Mouse (Mus musculus) ES-Bruce4 (cell line): ENCODE results near the gene Brms1. TPM values are rescaled to one million over a fixed set of nuclear protein-coding genes. Genes with fewer than 3 reads are reported as not detected.
"Not testable (repeated sequence)": the region's sequence is repeated elsewhere in the genome, so short reads cannot be mapped to it uniquely, and the experiment has no call there.

Experiments
- H3K27ac ChIP-seq: 2 replicates; pipeline ENCODE4 v1.5.1; 2012; ENCODE audit warnings: low read length, inconsistent platforms; ENCODE audit not compliant: insufficient read depth
- H3K27me3 ChIP-seq: 2 replicates; pipeline ENCODE4 v1.6.1; 2012; ENCODE audit warnings: mild to moderate bottlenecking, low read length, inconsistent platforms; ENCODE audit not compliant: control insufficient read depth, poor library complexity, insufficient read depth, severe bottlenecking
- H3K36me3 ChIP-seq: 2 replicates; pipeline ENCODE4 v1.6.1; 2012; ENCODE audit warnings: inconsistent platforms, mild to moderate bottlenecking, low read length, moderate library complexity; ENCODE audit not compliant: control insufficient read depth, poor library complexity, insufficient read depth, severe bottlenecking
- H3K4me1 ChIP-seq: one replicate; pipeline ENCODE4 v1.8.1; 2011; ENCODE audit warnings: low read length; ENCODE audit not compliant: control insufficient read depth, insufficient read depth
- H3K4me3 ChIP-seq: 2 replicates; pipeline ENCODE4 v1.5.1; 2011; ENCODE audit warnings: low read depth, mild to moderate bottlenecking, low read length
- H3K9ac ChIP-seq: 2 replicates; pipeline ENCODE4 v1.6.1; 2012; ENCODE audit warnings: low read depth, mild to moderate bottlenecking, inconsistent platforms; ENCODE audit not compliant: poor library complexity, severe bottlenecking
- H3K9me3 ChIP-seq: replicated peaks from 2 replicates; pipeline ENCODE4 v1.6.1; 2012; ENCODE audit warnings: mild to moderate bottlenecking, low read length, inconsistent platforms; ENCODE audit not compliant: control insufficient read depth, poor library complexity, insufficient read depth, severe bottlenecking
- CTCF ChIP-seq: IDR thresholded peaks from one replicate; pipeline ENCODE4 v1.8.1; 2011; ENCODE audit warnings: low read depth, low read length
- EP300 ChIP-seq: IDR thresholded peaks from 2 replicates; pipeline ENCODE4 v1.6.1; 2011; ENCODE audit warnings: low read depth, low read length; ENCODE audit not compliant: insufficient read depth
- POLR2A ChIP-seq: IDR thresholded peaks from one replicate; pipeline ENCODE4 v1.8.1; 2011; ENCODE audit warnings: low read length; ENCODE audit not compliant: insufficient read depth
- polyA plus RNA-seq: library from polyadenylated mRNA; stranded (reverse); fragments of >200 nt; gene quantifications from 2 replicates; pipeline ENCODE4 v1.2.4, GENCODE M21; 2011; ENCODE audit warnings: low read depth; ENCODE audit not compliant: missing spikeins, insufficient read depth, insufficient read length

Brms1 gene
- polyA plus RNA-seq: 22.3 and 24.0 TPM in 2 replicates

GRCm38 (mm10) chr19:5040862-5041523 lies at the start of gene Brms1:
Brms1 (plus strand) TSS chr19:5041354.
- TF ChIP-seq EP300 (peak; percentile 61; the same call in 1 of the 2 replicates), CTCF (no peak), POLR2A (no peak)
- Histone ChIP-seq H3K4me3 (peak within 1 kb of the TSS; percentile 71), H3K36me3 (no peaks in the 10 kb centered on the region), H3K9ac (peak within 1 kb of the TSS; percentile 58), H3K9me3 (no peaks in the 10 kb centered on the region), H3K27me3 (no peaks in the 10 kb centered on the region), H3K27ac (no peak within 1 kb of the TSS), H3K4me1 (peaks cover 2% of the 10 kb centered on the region)

GRCm38 (mm10) chr19:4992371-4992770 lies 48.8 kb upstream of the Brms1 start:
- Histone ChIP-seq H3K36me3 (no peaks in the 10 kb centered on the region), H3K27me3 (peaks cover 13% of the 10 kb centered on the region), H3K9ac (no peak overlapping the region), H3K9me3 (no peaks in the 10 kb centered on the region), H3K4me3 (no peak overlapping the region), H3K27ac (no peak overlapping the region), H3K4me1 (no peaks in the 10 kb centered on the region)
- TF ChIP-seq EP300 (no peak), CTCF (no peak), POLR2A (no peak)

- no peak overlapping the region for H3K4me3 ChIP-seq
- no peak for TF ChIP-seq POLR2A
- H3K36me3 ChIP-seq: no peaks in the 10 kb centered on the region
- no peak overlapping the region for H3K9ac ChIP-seq
- no peaks in the 10 kb centered on the region for H3K4me1 ChIP-seq
- peaks cover 13% of the 10 kb centered on the region for H3K27me3 ChIP-seq
- no peak overlapping the region for H3K27ac ChIP-seq
- no peaks in the 10 kb centered on the region for H3K9me3 ChIP-seq
Observed at GRCm38 (mm10) chr19:4992904-4993303, 48.2 kb upstream of the Brms1 start.

- peaks cover 13% of the 10 kb centered on the region for H3K27me3 ChIP-seq
Observed at GRCm38 (mm10) chr19:4994043-4994442, 47.1 kb upstream of the Brms1 start.

GRCm38 (mm10) chr19:4999445-5000140 lies 41.6 kb upstream of the Brms1 start:
- Histone ChIP-seq H3K27me3 (no peaks in the 10 kb centered on the region), H3K4me3 (no peak overlapping the region), H3K4me1 (no peaks in the 10 kb centered on the region), H3K9me3 (no peaks in the 10 kb centered on the region), H3K27ac (no peak overlapping the region), H3K36me3 (no peaks in the 10 kb centered on the region), H3K9ac (no peak overlapping the region)
- TF ChIP-seq EP300: no peak
- no peak for TF ChIP-seq CTCF
- TF ChIP-seq POLR2A: no peak

More at GRCm38 (mm10) chr19:4994043-4994442, 47.1 kb upstream of the Brms1 start:
- Histone ChIP-seq H3K27ac (no peak overlapping the region), H3K4me3 (no peak overlapping the region), H3K36me3 (no peaks in the 10 kb centered on the region), H3K9ac (no peak overlapping the region), H3K9me3 (no peaks in the 10 kb centered on the region), H3K4me1 (no peaks in the 10 kb centered on the region)
- no peak for TF ChIP-seq POLR2A
- no peak for TF ChIP-seq CTCF
- no peak for TF ChIP-seq EP300

GRCm38 (mm10) chr19:5001666-5002406 lies 39.3 kb upstream of the Brms1 start:
- H3K36me3 ChIP-seq: no peaks in the 10 kb centered on the region
- H3K4me3 ChIP-seq: peak overlapping the region; percentile 45
- no peaks in the 10 kb centered on the region for H3K9me3 ChIP-seq
- no peak overlapping the region for H3K9ac ChIP-seq
- H3K27me3 ChIP-seq: no peaks in the 10 kb centered on the region
- H3K4me1 ChIP-seq: no peaks in the 10 kb centered on the region
- no peak overlapping the region for H3K27ac ChIP-seq
- TF ChIP-seq CTCF (peak; percentile 98), EP300 (no peak), POLR2A (no peak)

GRCm38 (mm10) chr19:5003644-5004043 lies 37.5 kb upstream of the Brms1 start:
- not testable (repeated sequence) for H3K36me3 ChIP-seq, H3K4me3 ChIP-seq, H3K4me1 ChIP-seq, H3K27ac ChIP-seq, H3K9me3 ChIP-seq, H3K27me3 ChIP-seq, H3K9ac ChIP-seq
